Mouse (Mus musculus) left cerebral cortex, adult 9 months (tissue): ENCODE data around the gene Fhl5.
"Not testable (repeated sequence)": the region's sequence is repeated elsewhere in the genome, so short reads cannot be mapped to it uniquely, and the experiment has no call there.

Source experiments
- DNase-seq, 2 experiments: peaks; one replicate each; pipeline ENCODE4 v3.0.0; 2022; ENCODE audit warnings: low spot score in 2 of 2

The Fhl5 gene

GRCm38 (mm10) chr4:25242776-25243175 is at the start of gene Fhl5:
TSS of gene Fhl5 (minus strand) at chr4:25242876.
- DNase-seq = no peak

- not testable (repeated sequence) for DNase-seq
These were observed 42.3 kb upstream of the Fhl5 start for GRCm38 (mm10) chr4:25285002-25285401.

- peak; percentile 87 to 96 for DNase-seq
These were observed 39.0 kb upstream of the Fhl5 start, which contains the start of gene Ufl1 for GRCm38 (mm10) chr4:25281671-25282038. TSS of gene Ufl1 (minus strand) at chr4:25281821.

- DNase-seq = no peak
These were observed 38.4 kb upstream of the Fhl5 start for GRCm38 (mm10) chr4:25280938-25281670.

GRCm38 (mm10) chr4:25272861-25273627 is 30.4 kb upstream of the Fhl5 start:
- DNase-seq = no peak

- no peak for DNase-seq
These were observed 29.2 kb upstream of the Fhl5 start for GRCm38 (mm10) chr4:25271926-25272325.

- no peak for DNase-seq
These were observed 24.5 kb upstream of the Fhl5 start for GRCm38 (mm10) chr4:25267144-25267543.

- DNase-seq = no peak
These were observed 15.2 kb upstream of the Fhl5 start for GRCm38 (mm10) chr4:25257822-25258398.

- not testable (repeated sequence) for DNase-seq
These were observed 7.0 kb downstream of the Fhl5 start for GRCm38 (mm10) chr4:25235663-25236062.

- not testable (repeated sequence) for DNase-seq
These were observed 8.9 kb downstream of the Fhl5 start for GRCm38 (mm10) chr4:25233767-25234166.

- no peak for DNase-seq
These were observed 10.1 kb downstream of the Fhl5 start for GRCm38 (mm10) chr4:25232546-25232945.

- no peak for DNase-seq
These were observed 15.1 kb downstream of the Fhl5 start for GRCm38 (mm10) chr4:25227527-25227926.

GRCm38 (mm10) chr4:25221927-25222326 is 20.7 kb downstream of the Fhl5 start:
- no peak for DNase-seq

- no peak for DNase-seq
These were observed 29.2 kb downstream of the Fhl5 start for GRCm38 (mm10) chr4:25213451-25213850.

GRCm38 (mm10) chr4:25206166-25206565 is 36.5 kb downstream of the Fhl5 start:
- no peak for DNase-seq

- no peak for DNase-seq
These were observed 45.4 kb downstream of the Fhl5 start for GRCm38 (mm10) chr4:25197310-25197709.

- DNase-seq = peak in 1 of 2 experiments; percentile 35
These were observed 63.0 kb downstream of the Fhl5 start for GRCm38 (mm10) chr4:25179617-25180208.
